In genomic region chr1:7823969-7824368, GRCm38 (mm10) we compare ENCODE assay signal across 23 mouse cellular contexts.
"Had no signal": no experiment of that assay in that cellular context is flagged by ENCODE, and none has a peak within 500 bp of the region (broad histone marks: within the 10 kb centered on the region; RNA-seq: fewer than 3 reads in every experiment).

No protein-coding gene starts in this region.

- H3K4me1 ChIP-seq: liver, embryonic 13.5 days; liver, embryonic 15.5 days; lung, embryonic 15.5 days; midbrain, embryonic 10.5 days; midbrain, embryonic 12.5 days; neural tube, embryonic 13.5 days; neural tube, embryonic 15.5 days had no signal

- ATAC-seq: liver, postnatal 0 days; lung, postnatal 0 days; midbrain, embryonic 16.5 days had no signal

- H3K36me3 ChIP-seq: liver, embryonic 13.5 days; liver, embryonic 15.5 days; lung, embryonic 15.5 days; midbrain, embryonic 10.5 days; midbrain, embryonic 12.5 days; neural tube, embryonic 13.5 days; neural tube, embryonic 15.5 days had no signal

- H3K4me3 ChIP-seq: liver, embryonic 13.5 days; liver, embryonic 15.5 days; lung, embryonic 15.5 days; midbrain, embryonic 10.5 days; midbrain, embryonic 12.5 days; myocyte; neural tube, embryonic 13.5 days; neural tube, embryonic 15.5 days had no signal

- H3K9me3 ChIP-seq: liver, embryonic 13.5 days; liver, embryonic 15.5 days; lung, embryonic 15.5 days; midbrain, embryonic 10.5 days; midbrain, embryonic 12.5 days; neural tube, embryonic 13.5 days; neural tube, embryonic 15.5 days had no signal

- H3K9ac ChIP-seq: liver, embryonic 13.5 days; liver, embryonic 15.5 days; liver, postnatal 0 days; lung, embryonic 15.5 days; midbrain, embryonic 12.5 days; neural tube, embryonic 13.5 days; neural tube, embryonic 15.5 days had no signal

- H3K27ac ChIP-seq: liver, embryonic 13.5 days; liver, embryonic 15.5 days; lung, embryonic 15.5 days; midbrain, embryonic 10.5 days; midbrain, embryonic 12.5 days; neural tube, embryonic 13.5 days; neural tube, embryonic 15.5 days had no signal

- H3K27me3 ChIP-seq: liver, embryonic 13.5 days; liver, embryonic 15.5 days; lung, embryonic 15.5 days; midbrain, embryonic 12.5 days; neural tube, embryonic 13.5 days; neural tube, embryonic 15.5 days had no signal

- DNase-seq: liver, embryonic 13.5 days; liver, postnatal 0 days; lung, adult 2 months; lung, postnatal 14 days; lung, postnatal 36 days; midbrain, embryonic 14.5 days; retina, postnatal 1 day; right cerebral cortex, adult 18-20 months; right cerebral cortex, postnatal 25 days; right cerebral cortex, postnatal 4 days; spleen, adult 18-20 months; thymus, adult 18-20 months; thymus, postnatal 14 days; thymus, postnatal 4 days had no signal
